Mouse (Mus musculus) regulatory T cell (primary cell): Measurements from ENCODE around the gene Ifnk.

ENCODE experiments used
- in situ Hi-C: fragments of 300-600 bp; cut with MboI, MseI; formaldehyde crosslinking; loops from one replicate; pipeline ENCODE4 v1.15.1; 2025; ENCODE audit warnings: high pct_unique_total_duplicates

The Ifnk gene

DNA sequence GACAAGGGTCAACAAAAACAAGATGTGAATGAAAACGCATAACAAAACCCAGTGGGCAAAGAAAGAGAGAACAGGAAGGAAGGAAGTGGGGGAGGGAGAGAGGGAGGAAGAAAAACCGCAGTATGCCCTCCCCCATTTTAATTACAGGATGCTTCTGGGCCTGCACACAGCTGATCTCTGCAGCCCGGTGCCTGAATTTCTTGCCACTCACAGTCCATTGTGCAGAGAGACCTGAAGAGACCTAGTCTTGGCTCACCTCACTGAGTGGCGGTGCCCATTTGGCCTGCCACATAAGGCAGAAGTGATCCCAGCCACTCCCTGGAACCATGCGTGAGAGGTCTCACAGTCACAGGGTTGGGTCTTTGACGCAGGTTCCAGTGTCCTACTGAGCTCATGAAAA is 13.8 kb upstream of the Ifnk start:
- in situ Hi-C loops, result no loop called here

GRCm38 (mm10) chr4:35140317-35140716 is 11.5 kb upstream of the Ifnk start:
- in situ Hi-C loops, result no loop called here

DNA sequence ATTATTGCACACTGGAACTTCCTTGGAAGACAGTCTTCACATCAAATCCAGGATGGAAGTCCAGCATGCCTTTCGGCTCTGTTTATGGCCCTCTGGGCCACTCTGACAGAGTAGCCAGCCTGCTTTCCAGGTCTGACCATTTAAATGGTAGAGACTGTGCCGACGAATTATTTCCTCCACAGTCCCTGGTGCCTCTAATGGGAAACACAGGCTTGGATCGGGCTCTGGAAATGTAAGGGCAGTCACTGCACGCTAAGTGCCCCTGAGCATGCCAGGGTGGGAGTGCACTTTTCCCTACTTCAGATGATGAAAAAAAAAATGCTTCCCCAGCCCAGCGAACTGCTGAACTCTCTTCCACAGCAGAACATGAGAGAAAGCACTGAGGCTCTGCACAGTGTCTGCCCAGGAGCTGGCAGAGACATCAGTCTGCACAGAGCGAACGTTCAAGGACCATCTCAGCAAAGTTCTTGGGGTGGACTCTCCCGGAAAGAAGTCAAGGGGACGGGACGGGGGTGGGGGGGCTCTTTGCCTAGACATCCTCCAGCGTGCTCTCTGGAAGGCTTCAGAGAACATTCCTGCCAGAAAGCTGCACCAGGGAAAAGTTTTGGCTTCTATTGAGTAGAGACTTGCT is 8.3 kb upstream of the Ifnk start:
- in situ Hi-C loops, result no loop called here

GRCm38 (mm10) chr4:35145726-35146125 is 6.1 kb upstream of the Ifnk start:
- in situ Hi-C loops, result no loop called here

- in situ Hi-C loops, result no loop called here
Measured at GRCm38 (mm10) chr4:35146597-35146996, 5.3 kb upstream of the Ifnk start.

- in situ Hi-C loops, result no loop called here
Measured at GRCm38 (mm10) chr4:35148326-35148725, 3.5 kb upstream of the Ifnk start.

DNA sequence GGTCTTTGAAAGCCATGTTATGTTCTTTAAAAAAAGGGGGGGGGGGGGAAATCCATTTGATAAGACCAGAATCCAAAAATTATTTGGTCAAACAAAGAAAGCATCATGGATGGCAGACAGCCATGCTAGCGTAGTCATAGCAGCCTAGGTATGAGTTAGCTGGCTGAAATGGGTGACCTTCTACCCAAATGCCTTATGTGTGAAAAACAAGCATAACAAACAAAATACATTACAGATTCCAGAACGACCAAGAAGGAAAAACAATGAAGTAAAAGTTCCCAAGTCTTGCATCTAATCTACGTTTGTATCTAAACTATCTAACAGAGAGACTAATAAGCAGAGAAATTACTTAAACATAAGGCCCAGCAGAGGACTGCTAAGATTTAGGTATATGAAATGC is 1.1 kb upstream of the Ifnk start:
- in situ Hi-C loops, result no loop called here

- in situ Hi-C loops, result no loop called here
Measured at GRCm38 (mm10) chr4:35154051-35154450, 2.2 kb downstream of the Ifnk start.

DNA sequence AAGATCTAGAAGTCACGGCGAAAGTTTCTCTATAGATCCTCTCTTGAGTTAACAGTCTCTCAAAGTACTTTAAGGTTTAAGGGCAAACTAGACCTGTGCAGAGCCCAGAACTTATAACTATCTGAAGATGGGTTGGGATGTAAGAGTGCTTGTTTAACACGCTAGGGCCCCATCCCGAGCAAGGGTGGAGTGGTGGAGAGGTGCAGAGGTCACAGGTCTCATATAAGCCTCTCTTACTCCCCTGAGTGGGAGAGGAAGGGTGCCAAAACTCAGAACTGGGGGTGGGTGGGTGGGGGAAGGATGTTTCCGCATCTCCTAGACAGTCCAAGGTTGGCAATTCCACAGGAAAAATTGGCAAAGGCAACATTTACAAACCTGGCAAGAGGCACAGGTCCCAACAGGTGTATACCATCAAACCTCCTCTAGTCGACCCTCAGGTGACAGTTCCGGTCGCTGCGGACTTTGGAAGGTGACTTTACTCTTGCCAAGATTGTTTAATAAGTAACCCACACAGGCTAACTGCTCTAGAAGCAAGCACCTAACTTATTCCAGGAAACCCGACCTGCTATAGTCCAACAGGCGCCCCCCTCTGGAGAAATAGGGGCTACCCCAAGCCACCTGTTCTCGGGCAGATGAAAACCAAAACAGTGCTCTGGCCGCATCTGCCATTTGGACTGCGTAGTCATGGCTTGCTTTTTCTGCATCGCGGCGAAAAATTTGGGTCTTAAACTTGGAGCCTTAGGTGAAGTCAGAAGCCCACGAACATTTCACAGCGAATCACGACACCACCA is 3.5 kb downstream of the Ifnk start:
- in situ Hi-C loops, result loop anchor here (5.0 kb wide), 1 partner anchor 58 kb away; no protein-coding TSS in a partner anchor

DNA sequence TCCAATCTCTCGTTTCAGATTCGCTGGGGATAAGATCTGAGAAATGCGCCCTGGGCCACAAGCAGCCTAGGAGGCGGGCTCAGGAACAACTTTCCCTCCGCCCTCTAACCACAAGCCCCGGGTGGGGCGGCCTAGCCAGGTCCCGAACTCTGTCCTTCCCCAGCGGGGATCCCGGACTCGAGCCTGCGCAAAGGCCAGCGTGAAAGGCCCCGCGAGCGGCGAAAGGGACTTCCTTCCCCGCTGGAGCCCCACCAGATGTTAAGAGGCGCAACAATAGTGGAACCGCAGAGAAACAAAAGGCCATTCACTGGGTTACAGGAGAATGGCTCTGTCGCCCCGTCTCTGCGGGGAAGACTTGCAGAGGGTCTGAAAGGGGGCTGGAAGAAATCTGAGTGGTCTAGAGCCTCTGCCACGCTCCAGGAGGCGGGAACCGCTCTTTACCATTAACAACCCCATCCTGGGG is 4.3 kb downstream of the Ifnk start:
- in situ Hi-C loops, result loop anchor here (5.0 kb wide), 1 partner anchor 59 kb away; no protein-coding TSS in a partner anchor

- in situ Hi-C loops, result loop anchor here (5.0 kb wide), 1 partner anchor 60 kb away; no protein-coding TSS in a partner anchor
Measured at GRCm38 (mm10) chr4:35156751-35157611, 5.1 kb downstream of the Ifnk start, which contains the start of gene Mob3b. Gene Mob3b (minus strand): TSS chr4:35157484.

GRCm38 (mm10) chr4:35157815-35158214 is 6.0 kb downstream of the Ifnk start:
- in situ Hi-C loops, result loop anchor here (5.0 kb wide), 1 partner anchor 61 kb away; no protein-coding TSS in a partner anchor

- in situ Hi-C loops, result loop anchor here (10.0 kb wide), 1 partner anchor 210 kb away; no protein-coding TSS in a partner anchor
Measured at GRCm38 (mm10) chr4:35165275-35165674, 13.4 kb downstream of the Ifnk start.

DNA sequence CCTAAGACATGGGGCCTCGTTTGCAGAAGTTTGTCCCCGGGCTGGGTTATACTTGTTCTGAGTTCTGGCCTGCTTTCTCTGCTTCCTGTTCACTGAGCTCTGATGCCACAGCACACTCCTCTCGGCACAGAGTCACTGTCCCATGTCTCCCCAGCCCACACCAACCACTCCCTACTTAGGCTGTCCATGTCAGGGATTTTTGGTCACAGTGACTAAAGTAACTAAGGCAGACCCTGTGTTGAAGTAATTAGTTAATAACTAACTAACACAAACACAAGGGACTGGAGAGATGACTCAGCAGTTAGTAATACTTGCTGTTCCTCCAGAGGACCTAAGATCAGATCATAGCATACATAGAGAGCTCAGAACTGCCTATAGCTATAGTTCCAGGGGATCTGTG is 14.1 kb downstream of the Ifnk start:
- in situ Hi-C loops, result loop anchor here (10.0 kb wide), 1 partner anchor 211 kb away; no protein-coding TSS in a partner anchor

- in situ Hi-C loops, result loop anchor here (10.0 kb wide), 1 partner anchor 213 kb away; no protein-coding TSS in a partner anchor
Measured at GRCm38 (mm10) chr4:35167855-35168254, 16.0 kb downstream of the Ifnk start.

GRCm38 (mm10) chr4:35169571-35170125 is 17.8 kb downstream of the Ifnk start:
- in situ Hi-C loops, result loop anchor here (10.0 kb wide), 1 partner anchor 215 kb away; no protein-coding TSS in a partner anchor

DNA sequence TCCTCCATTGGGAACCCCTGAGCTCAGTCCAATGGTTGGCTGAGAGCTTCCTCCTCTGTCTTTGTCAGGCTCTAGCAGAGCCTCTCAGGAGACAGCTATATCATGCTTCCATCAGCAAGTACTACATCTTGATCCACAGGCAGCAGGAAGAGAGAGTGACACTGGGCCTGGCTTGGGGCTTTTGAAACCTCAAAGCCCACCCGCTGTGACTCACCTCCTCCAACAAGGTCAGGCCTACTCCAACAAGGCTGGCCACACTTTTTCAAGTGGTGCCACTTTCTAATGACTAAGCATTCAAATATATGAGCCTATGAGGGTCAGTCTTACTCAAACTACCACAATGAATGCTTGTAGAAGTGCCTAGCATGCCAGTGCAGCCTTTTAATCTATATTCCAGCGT is 20.6 kb downstream of the Ifnk start:
- in situ Hi-C loops, result no loop called here

GRCm38 (mm10) chr4:35173551-35173950 is 21.7 kb downstream of the Ifnk start:
- in situ Hi-C loops, result no loop called here

GRCm38 (mm10) chr4:35175566-35175965 is 23.7 kb downstream of the Ifnk start:
- in situ Hi-C loops, result no loop called here

DNA sequence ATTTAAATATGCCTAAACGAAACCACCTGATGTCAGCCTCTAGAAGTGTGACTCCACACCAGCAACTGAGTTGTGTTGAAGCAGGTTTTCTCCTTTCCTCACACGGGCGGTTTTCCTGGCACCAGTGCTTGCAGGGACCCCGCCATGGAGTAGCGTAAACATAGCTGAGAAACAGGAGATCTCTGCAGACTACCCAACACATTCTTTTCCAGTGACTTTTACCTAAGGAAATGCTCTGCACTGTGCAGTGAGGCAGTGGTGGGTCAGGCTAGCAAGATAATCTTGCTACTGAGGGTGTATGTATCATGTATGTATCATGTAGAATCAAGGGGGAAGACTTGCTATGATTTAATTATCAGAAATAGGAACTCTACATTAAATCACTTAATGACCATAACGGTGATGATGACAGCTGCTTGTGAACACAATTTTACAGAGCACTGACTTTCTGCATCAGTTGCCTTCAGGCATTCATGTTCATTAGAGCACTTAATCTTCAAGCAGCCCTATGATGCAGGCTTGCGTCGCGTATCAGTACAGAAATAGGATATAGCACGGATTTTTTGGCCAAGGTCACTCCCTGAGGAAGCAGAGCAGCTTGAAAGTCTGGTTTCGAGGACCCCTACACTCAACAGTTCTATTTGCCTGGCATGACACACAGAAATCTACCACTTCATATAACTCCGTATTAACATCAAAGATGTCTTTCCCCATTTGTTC is 26.2 kb downstream of the Ifnk start:
- in situ Hi-C loops, result no loop called here
